Mouse (Mus musculus): ENCODE results near the gene Morn5. TPM values are rescaled to one million over a fixed set of nuclear protein-coding genes. Genes with fewer than 3 reads are reported as not detected.

Morn5 gene
- polyA plus RNA-seq (2012; rRNA removed) = 0.93 and 2.3 TPM in 2 replicates

DNA sequence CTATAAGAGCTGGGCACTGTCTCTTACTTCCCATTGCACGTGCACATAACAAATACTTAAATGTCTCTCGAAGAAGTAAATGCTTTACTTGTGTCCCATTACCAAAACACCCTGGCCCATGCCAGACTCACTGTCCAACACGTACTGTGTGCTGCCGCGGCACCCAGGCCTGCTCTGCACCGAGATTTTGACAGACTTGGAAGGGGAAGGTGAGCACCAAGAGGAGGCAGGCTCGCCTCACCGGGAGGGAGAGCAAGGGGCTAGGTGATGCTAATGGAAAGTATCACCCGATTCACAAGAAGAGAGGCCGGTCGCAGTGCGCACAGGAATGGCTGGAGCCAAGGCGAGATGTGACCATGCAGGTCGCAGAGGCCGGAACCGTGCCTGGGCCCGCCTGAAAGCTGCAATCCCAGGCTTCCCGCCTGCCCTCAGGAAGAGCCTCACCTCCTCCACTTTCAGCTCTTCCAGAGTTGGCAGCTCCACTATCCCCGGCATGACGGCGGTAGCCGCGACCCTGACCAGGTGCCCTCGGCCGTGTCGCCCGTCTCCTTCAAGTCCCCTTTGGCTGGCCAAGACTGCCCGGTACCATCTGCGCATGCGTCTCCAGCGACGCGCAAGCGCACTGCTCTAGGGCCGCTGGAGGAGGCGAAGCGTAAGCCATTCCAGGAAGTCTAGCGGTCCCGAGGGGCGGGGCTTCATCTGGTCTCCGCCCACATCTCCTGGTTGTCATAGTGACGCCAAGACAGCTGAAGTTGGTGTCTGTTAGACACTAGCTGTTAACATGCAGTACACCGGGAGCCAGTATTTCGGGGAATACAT is at the start of gene Morn5, which contains the start of gene Ndufa8:
Gene Morn5, plus strand, starts transcription at position 711 of the 819 bp plus-strand sequence.
Gene Ndufa8, minus strand, starts transcription at position 659 of the 819 bp plus-strand sequence.
- peak; percentile 99 for DNase-seq (ENCODE audit: low read depth)
- no peak for TF ChIP-seq CTCF (IDR thresholded peaks at IDR 0.05; ENCODE audit: borderline replicate concordance, extremely low read depth, insufficient read depth, insufficient read length)
- peak; percentile 40; the same call in 1 of the 2 replicates for TF ChIP-seq POLR2A (IDR thresholded peaks at IDR 0.05; ENCODE audit: borderline replicate concordance, extremely low read depth, insufficient read depth, insufficient read length, poor library complexity, severe bottlenecking)

DNA sequence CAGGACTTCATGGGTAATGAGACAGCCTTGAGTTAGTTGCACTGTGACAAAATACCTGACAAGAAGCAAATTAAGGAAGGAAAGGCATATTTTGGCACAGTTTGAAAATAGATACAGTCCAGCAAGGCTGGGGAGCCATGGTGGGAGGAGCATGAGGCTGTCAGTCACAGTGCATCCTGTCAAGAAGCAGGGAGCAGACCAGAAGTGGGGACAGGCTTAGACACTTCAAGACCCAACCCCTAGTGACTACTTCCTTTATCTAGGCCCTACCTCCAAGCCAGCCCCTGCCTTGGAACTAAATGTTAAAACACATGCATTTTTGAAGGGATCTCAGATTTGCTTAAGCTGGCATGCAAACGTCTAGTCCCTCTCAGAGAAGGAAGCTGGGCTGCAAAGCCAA is 48.9 kb upstream of the Morn5 start:
- TF ChIP-seq POLR2A (IDR thresholded peaks at IDR 0.05; ENCODE audit: borderline replicate concordance, extremely low read depth, insufficient read depth, insufficient read length, poor library complexity, severe bottlenecking) = no peak
- TF ChIP-seq CTCF (IDR thresholded peaks at IDR 0.05; ENCODE audit: borderline replicate concordance, extremely low read depth, insufficient read depth, insufficient read length) = no peak
- DNase-seq (ENCODE audit: low read depth) = no peak

DNA sequence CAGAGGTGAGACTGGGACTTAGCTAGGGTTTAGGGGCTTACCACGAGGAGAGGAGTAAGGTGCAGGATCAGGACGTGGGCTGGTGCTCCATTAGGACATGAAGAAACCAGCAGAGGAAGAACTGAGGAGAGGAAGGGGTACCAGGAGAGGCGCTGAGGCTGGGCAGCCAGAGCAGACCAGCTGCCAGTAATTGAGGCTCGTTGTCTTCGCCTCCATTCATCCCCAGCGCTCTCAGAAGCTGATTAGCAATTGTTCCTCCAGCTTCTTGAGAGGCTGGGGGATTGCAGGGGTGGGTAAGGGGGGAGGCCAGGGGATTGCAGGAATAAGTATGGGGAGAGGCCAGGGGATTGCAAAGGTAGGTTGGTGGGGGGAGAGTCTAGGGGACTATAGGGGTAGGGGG is 47.1 kb upstream of the Morn5 start:
- no peak for TF ChIP-seq CTCF (IDR thresholded peaks at IDR 0.05; ENCODE audit: borderline replicate concordance, extremely low read depth, insufficient read depth, insufficient read length)
- TF ChIP-seq POLR2A (IDR thresholded peaks at IDR 0.05; ENCODE audit: borderline replicate concordance, extremely low read depth, insufficient read depth, insufficient read length, poor library complexity, severe bottlenecking) = no peak
- peak; percentile 69 for DNase-seq (ENCODE audit: low read depth)

DNA sequence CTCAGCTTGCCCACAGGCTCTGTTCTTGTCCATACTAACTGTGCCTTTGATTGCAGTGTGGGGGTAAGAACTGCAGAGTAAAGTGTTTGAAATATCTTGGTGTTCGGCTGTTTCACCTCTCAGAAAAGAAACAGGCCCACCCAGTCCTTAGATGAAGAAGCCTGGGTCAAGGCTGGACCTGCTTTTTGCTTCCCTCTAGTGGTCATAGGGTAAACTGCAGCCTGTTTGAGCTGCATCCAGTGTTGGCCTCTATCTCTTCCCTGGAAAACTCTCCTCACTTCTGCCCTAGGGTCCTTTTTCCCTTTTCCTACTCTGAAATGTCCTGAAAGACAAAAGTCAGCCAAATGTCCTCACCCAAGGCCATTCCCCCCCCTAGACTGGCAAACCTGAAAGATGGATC is 41.2 kb upstream of the Morn5 start:
- peak; percentile 60 for DNase-seq (ENCODE audit: low read depth)

DNA sequence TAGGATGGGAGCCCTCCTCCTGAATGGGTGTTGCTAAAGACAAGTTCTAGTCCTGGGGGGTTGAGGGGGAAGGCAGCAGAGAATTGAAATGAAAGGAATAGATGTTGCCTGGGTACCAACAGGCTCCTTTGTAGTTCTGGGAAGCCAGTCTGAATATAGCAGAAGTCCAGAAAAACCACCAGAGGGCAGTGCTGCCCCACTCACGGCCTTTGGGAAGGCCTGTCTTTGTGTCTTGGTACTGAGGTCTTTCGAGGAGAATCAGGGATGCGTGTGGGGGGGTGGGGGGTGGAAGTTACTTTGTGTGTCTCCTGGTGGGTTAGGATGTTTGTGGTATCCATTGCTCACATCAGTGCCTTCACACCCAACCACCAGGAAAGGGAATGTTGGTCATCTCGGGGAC is 39.9 kb upstream of the Morn5 start:
- peak; percentile 95 for DNase-seq (ENCODE audit: low read depth)

More for the DNA sequence above, 41.2 kb upstream of the Morn5 start:
- TF ChIP-seq CTCF (IDR thresholded peaks at IDR 0.05; ENCODE audit: borderline replicate concordance, extremely low read depth, insufficient read depth, insufficient read length) = peak; percentile 87
- TF ChIP-seq POLR2A (IDR thresholded peaks at IDR 0.05; ENCODE audit: borderline replicate concordance, extremely low read depth, insufficient read depth, insufficient read length, poor library complexity, severe bottlenecking) = no peak

DNA sequence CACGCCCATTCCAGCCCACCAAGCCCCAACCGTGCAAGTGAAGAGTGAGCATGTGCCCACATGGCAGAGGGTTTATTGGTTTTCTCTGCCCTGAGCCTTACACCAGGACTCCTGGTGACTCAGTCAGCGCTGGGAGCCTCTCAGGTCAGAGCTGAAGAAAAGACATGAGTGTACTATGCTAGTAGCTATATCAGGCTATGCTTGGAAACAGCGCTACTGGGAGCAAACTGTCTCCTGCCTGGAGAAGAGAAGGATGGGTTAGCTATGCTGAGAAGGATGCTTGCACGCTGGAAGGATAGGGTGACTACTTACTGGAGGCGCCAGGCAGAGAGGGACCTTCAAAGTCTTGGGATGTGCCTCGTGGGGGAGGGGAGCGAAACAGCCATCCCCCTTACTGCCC is 38.7 kb upstream of the Morn5 start:
- DNase-seq (ENCODE audit: low read depth) = no peak
- TF ChIP-seq POLR2A (IDR thresholded peaks at IDR 0.05; ENCODE audit: borderline replicate concordance, extremely low read depth, insufficient read depth, insufficient read length, poor library complexity, severe bottlenecking) = no peak
- no peak for TF ChIP-seq CTCF (IDR thresholded peaks at IDR 0.05; ENCODE audit: borderline replicate concordance, extremely low read depth, insufficient read depth, insufficient read length)

More for the DNA sequence above, 39.9 kb upstream of the Morn5 start:
- TF ChIP-seq CTCF (IDR thresholded peaks at IDR 0.05; ENCODE audit: borderline replicate concordance, extremely low read depth, insufficient read depth, insufficient read length) (peak; percentile 90), POLR2A (IDR thresholded peaks at IDR 0.05; ENCODE audit: borderline replicate concordance, extremely low read depth, insufficient read depth, insufficient read length, poor library complexity, severe bottlenecking) (no peak)

DNA sequence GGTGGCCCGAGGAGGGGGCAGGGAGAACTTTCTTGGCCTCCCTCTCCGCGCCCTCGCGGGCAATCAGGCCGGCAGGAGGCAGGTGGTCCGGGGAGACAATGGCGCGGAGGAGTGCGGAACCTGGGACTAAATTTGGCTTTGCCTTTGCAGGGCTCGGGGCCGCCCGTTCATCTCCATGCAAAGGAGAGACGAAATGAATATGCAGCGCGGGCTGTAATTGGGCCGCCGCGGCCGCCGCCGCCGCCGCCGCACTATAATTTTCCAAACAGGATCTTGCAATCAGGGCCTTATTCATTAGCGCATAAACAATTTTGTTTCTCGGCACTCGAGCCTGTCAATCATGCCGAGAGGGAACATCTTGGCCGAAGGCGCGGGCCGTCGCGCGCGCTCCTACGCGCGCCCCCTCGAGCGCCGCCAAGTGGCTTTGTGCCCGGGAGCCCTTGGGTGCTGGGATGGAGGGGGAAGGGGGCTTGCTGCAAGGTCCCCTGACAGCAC is 37.9 kb upstream of the Morn5 start:
- peak; percentile 85 for DNase-seq (ENCODE audit: low read depth)

DNA sequence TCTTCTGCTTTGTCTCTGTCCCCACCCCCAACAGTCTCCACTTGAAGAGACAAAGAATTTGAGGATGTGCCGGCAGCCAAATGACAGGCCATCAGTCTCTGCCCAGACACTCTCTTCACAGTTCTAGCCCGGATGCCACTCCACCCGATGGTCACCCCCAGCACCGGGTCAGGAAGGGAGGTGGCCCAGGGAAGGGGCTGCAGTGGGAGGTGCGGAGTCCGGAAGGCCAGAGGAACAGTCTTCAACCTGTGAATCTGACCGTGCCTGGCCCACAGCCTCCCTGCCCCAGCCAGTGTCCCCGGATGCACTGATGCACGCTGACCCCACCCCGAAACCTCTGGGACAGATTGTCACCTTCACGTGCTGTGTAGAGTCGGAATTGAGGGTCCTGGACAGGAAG is 36.2 kb upstream of the Morn5 start:
- no peak for DNase-seq (ENCODE audit: low read depth)
- no peak for TF ChIP-seq CTCF (IDR thresholded peaks at IDR 0.05; ENCODE audit: borderline replicate concordance, extremely low read depth, insufficient read depth, insufficient read length)
- no peak for TF ChIP-seq POLR2A (IDR thresholded peaks at IDR 0.05; ENCODE audit: borderline replicate concordance, extremely low read depth, insufficient read depth, insufficient read length, poor library complexity, severe bottlenecking)

More for the DNA sequence above, 37.9 kb upstream of the Morn5 start:
- TF ChIP-seq CTCF (IDR thresholded peaks at IDR 0.05; ENCODE audit: borderline replicate concordance, extremely low read depth, insufficient read depth, insufficient read length) = peak; percentile 42
- no peak for TF ChIP-seq POLR2A (IDR thresholded peaks at IDR 0.05; ENCODE audit: borderline replicate concordance, extremely low read depth, insufficient read depth, insufficient read length, poor library complexity, severe bottlenecking)

DNA sequence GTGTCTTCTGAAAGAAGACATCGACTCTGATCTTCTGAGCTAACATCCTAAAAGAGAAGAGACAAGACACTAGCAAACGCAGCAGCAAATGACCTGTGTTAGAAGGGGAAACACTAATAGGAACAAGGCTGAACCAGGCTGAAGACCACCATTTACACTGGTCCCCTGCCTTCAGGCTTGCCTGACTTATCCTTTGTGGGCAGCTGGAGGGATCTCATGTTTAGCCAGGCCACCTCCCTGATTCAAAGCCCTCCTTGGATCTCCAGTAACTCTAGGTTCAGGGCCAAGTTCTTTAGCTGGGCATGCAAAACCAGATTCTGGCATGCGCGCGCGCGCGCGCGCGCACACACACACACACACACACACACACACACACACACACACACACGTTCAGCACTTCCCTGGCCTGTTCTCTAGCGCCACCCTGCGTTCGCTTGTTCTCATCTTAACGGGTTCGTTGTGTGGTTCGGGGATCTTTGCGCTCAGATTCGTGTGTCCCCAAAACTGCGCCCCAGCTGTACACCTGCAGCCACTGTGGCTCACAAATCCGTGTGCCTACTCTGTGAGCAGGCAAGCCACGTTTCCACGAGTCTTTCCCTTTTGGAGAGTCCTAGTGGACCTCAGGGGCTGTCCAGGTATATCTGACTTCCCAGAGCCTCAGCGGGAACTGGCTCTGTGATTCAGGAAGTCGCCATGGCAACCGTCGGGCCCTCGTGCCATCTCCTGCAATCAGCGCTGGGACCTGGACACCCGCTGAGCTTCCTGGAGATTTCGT is 27.7 kb upstream of the Morn5 start:
- peak; percentile 93 for DNase-seq (ENCODE audit: low read depth)
- no peak for TF ChIP-seq POLR2A (IDR thresholded peaks at IDR 0.05; ENCODE audit: borderline replicate concordance, extremely low read depth, insufficient read depth, insufficient read length, poor library complexity, severe bottlenecking)
- peak; percentile 67 for TF ChIP-seq CTCF (IDR thresholded peaks at IDR 0.05; ENCODE audit: borderline replicate concordance, extremely low read depth, insufficient read depth, insufficient read length)

DNA sequence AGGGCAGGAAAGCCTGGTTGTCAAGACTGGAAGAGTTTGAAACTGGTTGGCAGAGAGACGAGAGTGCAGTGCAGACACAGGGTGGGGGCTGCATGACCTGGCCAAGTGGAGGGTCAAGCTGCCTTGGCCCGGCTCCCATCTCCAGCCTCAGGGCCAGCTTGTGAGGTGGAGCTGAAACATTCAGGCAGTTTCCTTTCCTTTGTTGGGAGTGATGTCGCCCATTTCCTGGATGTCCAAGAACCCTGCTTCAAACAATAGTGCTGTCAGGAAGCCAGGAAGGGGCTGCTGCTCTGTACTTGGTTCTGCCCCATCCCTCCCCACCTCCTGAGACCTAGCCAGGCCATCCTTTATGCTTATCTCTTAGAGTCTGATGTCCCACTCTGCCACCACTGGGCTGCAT is 26.0 kb upstream of the Morn5 start:
- DNase-seq (ENCODE audit: low read depth) = no peak
- TF ChIP-seq POLR2A (IDR thresholded peaks at IDR 0.05; ENCODE audit: borderline replicate concordance, extremely low read depth, insufficient read depth, insufficient read length, poor library complexity, severe bottlenecking) (no peak), CTCF (IDR thresholded peaks at IDR 0.05; ENCODE audit: borderline replicate concordance, extremely low read depth, insufficient read depth, insufficient read length) (no peak)

DNA sequence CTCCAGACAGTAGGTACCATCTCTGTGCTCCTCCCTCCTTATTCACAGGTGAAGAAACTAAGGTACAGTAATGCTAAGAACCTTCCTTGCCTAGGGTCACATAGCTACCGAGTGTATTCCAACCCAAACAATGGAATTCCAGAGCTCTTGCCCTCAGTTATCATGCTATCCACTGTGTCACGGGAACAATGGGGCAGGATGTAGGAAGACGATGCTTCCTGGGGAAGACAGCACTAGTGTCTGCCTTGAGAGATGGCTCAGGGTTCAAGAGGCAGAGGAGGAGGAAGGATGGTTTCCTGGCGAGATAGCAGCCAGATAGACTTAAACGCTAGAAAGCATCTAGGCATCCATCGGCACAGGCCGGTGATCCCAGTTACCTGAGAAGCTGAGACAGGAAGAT is 16.4 kb upstream of the Morn5 start:
- no peak for TF ChIP-seq CTCF (IDR thresholded peaks at IDR 0.05; ENCODE audit: borderline replicate concordance, extremely low read depth, insufficient read depth, insufficient read length)
- TF ChIP-seq POLR2A (IDR thresholded peaks at IDR 0.05; ENCODE audit: borderline replicate concordance, extremely low read depth, insufficient read depth, insufficient read length, poor library complexity, severe bottlenecking) = no peak
- no peak for DNase-seq (ENCODE audit: low read depth)
